Mouse (Mus musculus) stomach, embryonic 14.5 days (tissue): ENCODE measurements around the gene Dnal4. TPM values are rescaled to one million over a fixed set of nuclear protein-coding genes. Genes with fewer than 3 reads are reported as not detected.

ENCODE experiments used
- ATAC-seq: fragments of 200-750 bp; cut with Nextera tagmentation; 2 replicates; pipeline ENCODE4 v1.8.0; 2017; ENCODE audit warnings: low read depth, moderate TSS enrichment; ENCODE audit not compliant: insufficient number of reproducible peaks, insufficient read depth, low FRiP score
- H3K27ac ChIP-seq: fragments of 300-500 bp; sonication (generic); 2 replicates; pipeline ENCODE4 v1.5.1; 2014; ENCODE audit warnings: mild to moderate bottlenecking, low read length, moderate library complexity, mixed read lengths
- H3K27me3 ChIP-seq: fragments of 300-500 bp; sonication (generic); 2 replicates; pipeline ENCODE4 v1.6.1; 2014; ENCODE audit warnings: low read length, control low read depth, mixed read lengths; ENCODE audit not compliant: control insufficient read depth, insufficient read depth
- H3K36me3 ChIP-seq: fragments of 300-500 bp; sonication (generic); 2 replicates; pipeline ENCODE4 v1.6.1; 2014; ENCODE audit warnings: mild to moderate bottlenecking, control low read depth, low read length, moderate library complexity, mixed read lengths; ENCODE audit not compliant: control insufficient read depth, insufficient read depth
- H3K4me1 ChIP-seq: fragments of 300-500 bp; sonication (generic); 2 replicates; pipeline ENCODE4 v1.6.1; 2014; ENCODE audit warnings: low read length, control low read depth, mixed read lengths; ENCODE audit not compliant: control insufficient read depth, insufficient read depth
- H3K4me2 ChIP-seq: fragments of 300-500 bp; sonication (generic); replicated peaks from 2 replicates; pipeline ENCODE4 v1.6.1; 2014; ENCODE audit warnings: low read depth, low read length, control low read depth
- H3K4me3 ChIP-seq: fragments of 300-500 bp; sonication (generic); 2 replicates; pipeline ENCODE4 v1.5.1; 2014; ENCODE audit warnings: low read depth, low read length, control low read depth
- H3K9ac ChIP-seq: fragments of 300-500 bp; sonication (generic); replicated peaks from 2 replicates; pipeline ENCODE4 v1.6.1; 2014; ENCODE audit warnings: low read depth, mild to moderate bottlenecking, control low read depth, low read length, moderate library complexity, mixed read lengths
- H3K9me3 ChIP-seq: fragments of 300-500 bp; sonication (generic); 2 replicates; pipeline ENCODE4 v1.6.1; 2016; ENCODE audit warnings: low read depth, low read length, control low read depth; ENCODE audit not compliant: control insufficient read depth
- WGBS: fragments of 180-500 bp; shearing (Covaris S2); extraction: QIAGEN DNeasy Blood & Tissue Kit; methylation state at CpG from one replicate; pipeline ENCODE4 v1.1.7; 2014; 5-methylcytosine and 5-hydroxymethylcytosine counted together
- polyA plus RNA-seq: library from polyadenylated mRNA; unstranded; fragments of >200 nt; fragmentation: Nextera tagmentation; extraction: Ambion mirVana; gene quantifications from 2 replicates; pipeline ENCODE4 v1.2.1, GENCODE M21; 2014

Dnal4 gene
- polyA plus RNA-seq, 1 experiment from 2014 or later: 60.7 TPM

- no peak for ATAC-seq
- WGBS: 93% methylated on average over 7 of the region's 7 CpGs
- H3K27ac ChIP-seq: no peak overlapping the region
- no peak overlapping the region for H3K4me2 ChIP-seq
- H3K4me3 ChIP-seq: no peak overlapping the region
- no peak overlapping the region for H3K9ac ChIP-seq
- no peaks in the 10 kb centered on the region for H3K27me3 ChIP-seq
- no peaks in the 10 kb centered on the region for H3K4me1 ChIP-seq
- peaks cover 67% of the 10 kb centered on the region for H3K36me3 ChIP-seq
- H3K9me3 ChIP-seq: no peaks in the 10 kb centered on the region
Measured at GRCm38 (mm10) chr15:79715646-79716045, 62.0 kb downstream of the Dnal4 start.

Other genes starting within 250 kb of the Dnal4 start
- 106 and 113 TPM in 2 replicates for gene Ddx17, start 231.1 kb downstream of the Dnal4 start, polyA plus RNA-seq
- gene Dmc1, start 172.7 kb downstream of the Dnal4 start, polyA plus RNA-seq: 2.8 and 3.8 TPM in 2 replicates
- 1.6 and 3.0 TPM in 2 replicates for gene Fam227a, start 118.9 kb downstream of the Dnal4 start, polyA plus RNA-seq
- 45.0 and 49.5 TPM in 2 replicates for gene Cby1, start 118.7 kb downstream of the Dnal4 start, polyA plus RNA-seq
- gene Tomm22, start 107.0 kb downstream of the Dnal4 start, polyA plus RNA-seq: 236 and 237 TPM in 2 replicates
- gene Josd1, start 89.9 kb downstream of the Dnal4 start, polyA plus RNA-seq: 15.3 and 16.0 TPM in 2 replicates
- 24.7 and 27.2 TPM in 2 replicates for gene Gtpbp1, start 87.0 kb downstream of the Dnal4 start, polyA plus RNA-seq
- gene Sun2, start 35.3 kb downstream of the Dnal4 start, polyA plus RNA-seq: 5.7 and 6.8 TPM in 2 replicates
- 2.6 and 2.7 TPM in 2 replicates for gene Nptxr, start 26.9 kb upstream of the Dnal4 start, polyA plus RNA-seq
- 0.77 and 1.3 TPM in 2 replicates for gene Npcd, start 56.4 kb upstream of the Dnal4 start, polyA plus RNA-seq
- 38.7 and 40.4 TPM in 2 replicates for gene Cbx6, start 56.8 kb upstream of the Dnal4 start, polyA plus RNA-seq
- 17.4 and 18.4 TPM in 2 replicates for gene Apobec3, start 113.8 kb upstream of the Dnal4 start, polyA plus RNA-seq
- 5.0 and 5.8 TPM in 2 replicates for gene Cbx7, start 193.3 kb upstream of the Dnal4 start, polyA plus RNA-seq
- 5.0 and 6.2 TPM in 2 replicates for gene Pdgfb, start 237.1 kb upstream of the Dnal4 start, polyA plus RNA-seq